Mouse (Mus musculus): ENCODE measurements around the gene Edf1. TPM values are rescaled to one million over a fixed set of nuclear protein-coding genes. Genes with fewer than 3 reads are reported as not detected.

Edf1 gene
- polyA plus RNA-seq, 1 experiment from 2014 or later, result 190 TPM

DNA sequence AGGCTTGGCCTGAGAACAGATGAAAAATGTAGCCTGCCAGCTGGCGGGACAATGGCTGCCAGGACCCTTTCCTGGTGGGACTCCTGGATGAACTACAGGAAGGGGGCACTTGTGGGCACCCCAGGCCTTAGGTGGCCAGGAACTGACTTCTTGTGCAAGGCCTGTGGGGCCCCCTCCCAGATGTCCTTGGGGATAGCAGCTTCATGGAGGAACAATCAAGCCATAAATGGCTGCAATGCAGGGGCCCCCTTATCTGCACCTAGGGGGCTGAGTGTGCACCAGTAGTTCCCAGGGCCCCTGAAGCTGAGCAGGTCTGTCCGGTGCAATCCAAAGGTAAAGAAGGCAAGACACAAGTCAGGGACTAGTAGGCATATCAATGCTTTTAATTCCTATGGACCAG is 15.4 kb downstream of the Edf1 start:
- no peaks in the 10 kb centered on the region for H3K9me3 ChIP-seq (replicated peaks; ENCODE audit: control insufficient read depth, low read length)
- H3K27me3 ChIP-seq (ENCODE audit: control insufficient read depth, insufficient read depth, low read depth, low read length), result peaks cover 26% of the 10 kb centered on the region
- no peak overlapping the region for H3K27ac ChIP-seq (ENCODE audit: low read length)
- no peak overlapping the region for H3K9ac ChIP-seq (ENCODE audit: low read depth, low read length)
- no peaks in the 10 kb centered on the region for H3K36me3 ChIP-seq (ENCODE audit: control insufficient read depth, insufficient read depth)
- ATAC-seq (ENCODE audit: low read depth), result no peak
- H3K4me2 ChIP-seq (ENCODE audit: low read depth, low read length), result no peak overlapping the region
- WGBS (ENCODE audit: insufficient replicate concordance), result 52% methylated on average over 2 of the region's 2 CpGs
- peaks cover 29% of the 10 kb centered on the region for H3K4me1 ChIP-seq (ENCODE audit: control insufficient read depth, low read depth, low read length)
- no peak overlapping the region for H3K4me3 ChIP-seq (ENCODE audit: low read depth, low read length)

DNA sequence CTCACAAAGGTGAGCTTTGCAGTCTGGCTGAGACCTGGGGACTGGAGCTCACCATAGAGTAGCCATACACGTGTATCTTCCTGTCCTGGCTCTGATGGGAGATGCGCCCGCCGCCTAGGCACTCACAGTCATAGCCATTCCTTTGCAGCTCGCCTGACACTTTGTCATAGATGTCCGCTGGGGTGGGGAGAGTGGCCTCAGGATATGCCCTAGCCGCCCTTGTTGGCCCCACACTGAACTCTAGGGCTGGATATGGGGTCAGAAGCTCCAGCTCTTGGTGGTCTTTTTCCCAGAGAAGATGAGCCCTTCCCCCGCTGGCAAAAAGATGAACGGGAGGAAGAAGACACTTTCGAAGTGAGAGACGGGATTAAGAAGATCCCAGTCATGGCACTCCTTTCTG is 16.5 kb downstream of the Edf1 start:
- peak overlapping the region; percentile 88 for H3K4me2 ChIP-seq (ENCODE audit: low read depth, low read length)
- H3K9ac ChIP-seq (ENCODE audit: low read depth, low read length), result peak overlapping the region; percentile 65
- H3K9me3 ChIP-seq (replicated peaks; ENCODE audit: control insufficient read depth, low read length), result no peaks in the 10 kb centered on the region
- peak overlapping the region; percentile 72 for H3K4me3 ChIP-seq (ENCODE audit: low read depth, low read length)
- peaks cover 31% of the 10 kb centered on the region for H3K4me1 ChIP-seq (ENCODE audit: control insufficient read depth, low read depth, low read length)
- 15% methylated on average over 11 of the region's 11 CpGs for WGBS (ENCODE audit: insufficient replicate concordance)
- peaks cover 36% of the 10 kb centered on the region for H3K27me3 ChIP-seq (ENCODE audit: control insufficient read depth, insufficient read depth, low read depth, low read length)
- no peak for ATAC-seq (ENCODE audit: low read depth)
- peak overlapping the region; percentile 23; the same call in 1 of the 2 replicates for H3K27ac ChIP-seq (ENCODE audit: low read length)
- H3K36me3 ChIP-seq (ENCODE audit: control insufficient read depth, insufficient read depth), result no peaks in the 10 kb centered on the region

DNA sequence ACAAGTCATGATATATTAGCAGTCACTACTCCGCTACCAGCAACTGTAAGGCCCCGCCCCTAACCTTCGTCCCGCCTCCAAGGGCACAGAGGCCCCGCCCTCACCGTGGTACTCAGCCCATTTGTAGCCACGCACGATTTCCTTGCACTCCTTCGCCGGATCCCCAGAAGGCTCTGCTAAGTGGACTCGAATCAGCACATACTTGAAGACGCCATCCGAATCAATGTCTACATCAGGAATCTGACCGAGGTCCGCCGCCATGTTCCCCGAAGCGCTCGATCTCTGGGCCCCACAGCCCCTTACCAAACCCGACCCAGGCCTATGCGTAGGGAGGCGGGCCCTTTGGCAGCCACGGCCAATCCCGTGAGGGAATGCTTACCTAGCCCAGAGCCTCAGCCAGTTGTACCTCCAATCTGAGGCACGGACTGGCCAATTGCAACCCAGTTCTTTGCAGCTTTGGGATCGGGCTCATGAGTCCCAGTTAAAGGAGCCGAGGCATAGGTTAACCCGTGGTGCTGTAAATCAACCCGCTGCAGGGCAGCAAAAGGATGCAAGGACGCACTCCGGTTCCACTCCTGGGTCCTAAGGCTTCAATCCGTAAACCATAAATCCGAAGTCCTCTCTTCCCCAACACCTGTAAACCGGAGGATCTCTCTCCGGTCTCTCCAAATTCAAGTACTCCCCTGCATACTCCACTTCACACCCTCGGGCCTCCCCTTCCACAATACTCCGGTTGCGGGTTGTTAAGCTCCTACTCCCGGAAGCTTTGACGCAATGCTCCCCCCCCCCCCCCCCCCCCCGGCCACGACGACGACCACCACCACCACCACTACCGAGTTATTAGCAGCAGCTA is 17.2 kb downstream of the Edf1 start, which contains the start of the genes Mamdc4 and Phpt1:
Mamdc4 (minus strand) TSS at position 267 of the 853 bp plus-strand sequence.
Phpt1 (minus strand) TSS at position 646 of the 853 bp plus-strand sequence.
- H3K4me3 ChIP-seq (ENCODE audit: low read depth, low read length), result peak within 1 kb of the TSS; percentile 72
- peak within 1 kb of the TSS; percentile 88 for H3K4me2 ChIP-seq (ENCODE audit: low read depth, low read length)
- under 1% methylated on average over 42 of the region's 45 CpGs for WGBS (ENCODE audit: insufficient replicate concordance)
- peak within 1 kb of the TSS; percentile 81 for H3K27ac ChIP-seq (ENCODE audit: low read length)
- no peaks in the 10 kb centered on the region for H3K36me3 ChIP-seq (ENCODE audit: control insufficient read depth, insufficient read depth)
- H3K9me3 ChIP-seq (replicated peaks; ENCODE audit: control insufficient read depth, low read length), result no peaks in the 10 kb centered on the region
- peaks cover 37% of the 10 kb centered on the region for H3K4me1 ChIP-seq (ENCODE audit: control insufficient read depth, low read depth, low read length)
- H3K9ac ChIP-seq (ENCODE audit: low read depth, low read length), result peak within 1 kb of the TSS; percentile 65
- H3K27me3 ChIP-seq (ENCODE audit: control insufficient read depth, insufficient read depth, low read depth, low read length), result peaks cover 43% of the 10 kb centered on the region
- peak; percentile 95 for ATAC-seq (ENCODE audit: low read depth)

DNA sequence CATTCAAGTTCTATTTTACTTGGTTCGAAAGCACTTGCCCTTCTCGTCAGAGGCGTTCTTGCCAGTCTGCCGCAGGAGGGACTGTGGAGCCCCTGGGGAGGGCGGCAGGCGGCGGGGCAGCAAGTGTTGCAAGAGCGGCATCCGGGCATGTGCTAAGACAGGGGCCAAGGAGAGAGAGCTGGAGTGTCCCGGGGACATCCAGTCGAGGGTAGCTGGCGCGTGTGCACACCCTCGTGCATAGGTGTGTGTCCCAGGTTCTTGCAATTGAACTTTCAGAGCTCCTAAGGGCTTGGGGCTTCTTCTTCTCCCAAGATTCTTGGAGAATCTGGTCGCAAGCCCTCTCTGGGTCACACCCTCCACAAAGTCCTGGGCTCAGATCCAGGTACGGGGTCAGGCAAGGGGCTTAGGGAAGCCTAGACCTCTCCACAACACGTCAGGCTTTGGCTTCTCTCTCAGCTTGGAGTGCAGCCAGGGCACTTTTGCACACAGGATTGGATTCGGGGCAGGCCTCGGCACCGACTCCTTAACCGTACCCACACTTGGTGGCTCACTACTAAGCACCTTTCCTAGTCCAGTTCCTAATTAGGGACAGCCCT is 17.9 kb downstream of the Edf1 start:
- no peaks in the 10 kb centered on the region for H3K9me3 ChIP-seq (replicated peaks; ENCODE audit: control insufficient read depth, low read length)
- H3K4me1 ChIP-seq (ENCODE audit: control insufficient read depth, low read depth, low read length), result peaks cover 42% of the 10 kb centered on the region
- H3K4me3 ChIP-seq (ENCODE audit: low read depth, low read length), result peak overlapping the region; percentile 72
- 18% methylated on average over 21 of the region's 21 CpGs for WGBS (ENCODE audit: insufficient replicate concordance)
- H3K36me3 ChIP-seq (ENCODE audit: control insufficient read depth, insufficient read depth), result no peaks in the 10 kb centered on the region
- H3K9ac ChIP-seq (ENCODE audit: low read depth, low read length), result peak overlapping the region; percentile 62
- H3K27ac ChIP-seq (ENCODE audit: low read length), result 0 out of 2 replicates have a peak overlapping the region, but pooled peaks have one; percentile 9
- H3K4me2 ChIP-seq (ENCODE audit: low read depth, low read length), result peak overlapping the region; percentile 88
- ATAC-seq (ENCODE audit: low read depth), result no peak
- H3K27me3 ChIP-seq (ENCODE audit: control insufficient read depth, insufficient read depth, low read depth, low read length), result peaks cover 50% of the 10 kb centered on the region

DNA sequence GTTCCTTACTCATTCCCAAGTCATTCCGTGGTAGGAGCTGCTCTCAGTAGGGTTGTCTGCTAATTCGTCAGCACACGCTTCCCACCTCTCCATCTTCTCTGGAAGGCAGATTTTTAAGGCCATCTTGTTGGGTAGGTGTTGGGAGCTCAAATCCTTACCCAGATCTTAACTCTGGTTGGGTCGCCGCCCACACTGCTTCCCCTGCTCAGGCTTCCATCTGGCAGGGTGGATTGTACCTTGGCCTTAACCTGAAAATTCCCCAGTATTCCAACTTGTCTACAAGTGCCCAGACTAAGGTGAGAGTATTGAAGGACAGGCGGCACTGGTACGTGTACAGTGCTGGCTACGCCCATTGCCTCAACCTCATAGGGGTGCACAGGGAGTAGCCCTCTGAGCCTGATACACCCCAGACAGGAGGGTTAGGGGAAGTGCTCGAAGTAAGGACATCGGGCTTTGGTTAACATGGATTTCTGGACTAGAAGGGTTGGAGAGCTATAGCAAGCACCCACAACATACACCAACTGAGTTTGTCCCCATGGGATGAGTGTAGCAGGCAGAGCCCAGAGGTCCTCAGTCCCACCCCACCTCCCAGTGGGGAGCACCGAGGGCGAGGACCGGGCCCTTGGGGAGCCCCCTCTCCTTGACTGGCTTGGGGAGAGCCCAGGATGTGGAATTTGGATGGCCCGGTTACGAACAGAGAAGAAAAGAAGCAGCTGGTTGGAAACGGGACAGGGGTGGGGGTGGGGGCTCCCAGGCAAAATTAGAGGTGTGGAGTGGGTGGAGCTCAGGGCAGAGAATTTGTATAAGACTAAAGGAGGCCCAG is 18.6 kb downstream of the Edf1 start:
- no peak overlapping the region for H3K9ac ChIP-seq (ENCODE audit: low read depth, low read length)
- no peak overlapping the region for H3K4me3 ChIP-seq (ENCODE audit: low read depth, low read length)
- no peak overlapping the region for H3K27ac ChIP-seq (ENCODE audit: low read length)
- peaks cover 49% of the 10 kb centered on the region for H3K4me1 ChIP-seq (ENCODE audit: control insufficient read depth, low read depth, low read length)
- 72% methylated on average over 16 of the region's 16 CpGs for WGBS (ENCODE audit: insufficient replicate concordance)
- no peaks in the 10 kb centered on the region for H3K9me3 ChIP-seq (replicated peaks; ENCODE audit: control insufficient read depth, low read length)
- H3K27me3 ChIP-seq (ENCODE audit: control insufficient read depth, insufficient read depth, low read depth, low read length), result peaks cover 57% of the 10 kb centered on the region
- ATAC-seq (ENCODE audit: low read depth), result no peak
- H3K36me3 ChIP-seq (ENCODE audit: control insufficient read depth, insufficient read depth), result no peaks in the 10 kb centered on the region
- H3K4me2 ChIP-seq (ENCODE audit: low read depth, low read length), result peak overlapping the region; percentile 88; the same call in 1 of the 2 replicates

DNA sequence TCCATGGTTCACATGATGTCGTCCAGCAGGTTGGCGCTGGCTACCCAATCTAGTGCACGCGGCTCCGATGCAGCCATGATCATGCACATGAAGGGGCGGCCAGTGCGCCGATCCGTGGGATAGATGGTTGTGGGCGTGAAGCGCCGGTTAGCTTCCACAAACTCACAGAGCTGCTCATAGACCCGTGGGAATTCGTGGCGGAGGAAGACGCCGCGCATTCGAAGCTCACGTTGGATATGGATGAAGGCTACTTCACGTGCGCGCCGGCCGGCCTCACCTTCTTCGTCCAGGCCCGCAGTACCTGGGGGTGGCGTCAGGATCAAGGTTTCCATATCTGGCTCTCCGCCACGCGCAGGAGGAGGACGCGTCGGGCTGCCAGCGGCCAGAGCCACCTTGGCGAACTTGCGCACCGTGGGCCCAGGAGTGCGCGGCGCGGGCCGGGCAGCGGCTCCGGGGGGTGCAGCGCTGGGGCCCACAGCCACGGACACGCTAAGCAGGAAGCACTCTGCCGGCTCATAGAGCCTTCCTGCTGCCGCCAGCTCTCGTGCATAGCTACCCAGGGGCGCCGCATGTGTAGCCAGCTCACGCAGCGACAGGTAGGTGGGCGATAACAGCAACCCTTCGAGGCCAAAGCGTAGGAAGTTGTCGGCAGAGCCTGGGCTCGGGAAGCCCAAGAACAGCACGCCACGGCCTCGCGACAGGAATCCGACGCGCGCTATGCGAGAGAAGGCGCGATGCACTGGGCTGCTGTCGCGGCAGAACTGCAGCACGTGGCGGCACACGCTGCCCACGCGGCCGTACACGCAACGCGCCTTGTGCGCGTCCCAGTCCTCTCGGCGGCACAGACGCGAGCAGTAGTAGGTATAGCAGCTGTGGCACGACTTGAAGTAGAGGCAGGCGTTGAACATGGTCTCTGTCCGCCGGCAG is 19.6 kb downstream of the Edf1 start:
- H3K36me3 ChIP-seq (ENCODE audit: control insufficient read depth, insufficient read depth), result no peaks in the 10 kb centered on the region
- peak overlapping the region; percentile 19; the same call in 1 of the 2 replicates for H3K4me3 ChIP-seq (ENCODE audit: low read depth, low read length)
- ATAC-seq (ENCODE audit: low read depth), result no peak
- H3K4me1 ChIP-seq (ENCODE audit: control insufficient read depth, low read depth, low read length), result peaks cover 57% of the 10 kb centered on the region
- no peaks in the 10 kb centered on the region for H3K9me3 ChIP-seq (replicated peaks; ENCODE audit: control insufficient read depth, low read length)
- peaks cover 59% of the 10 kb centered on the region for H3K27me3 ChIP-seq (ENCODE audit: control insufficient read depth, insufficient read depth, low read depth, low read length)
- WGBS (ENCODE audit: insufficient replicate concordance), result 18% methylated on average over 92 of the region's 92 CpGs
- 0 out of 2 replicates have a peak overlapping the region, but pooled peaks have one; percentile 30 for H3K4me2 ChIP-seq (ENCODE audit: low read depth, low read length)
- H3K9ac ChIP-seq (ENCODE audit: low read depth, low read length), result no peak overlapping the region
- no peak overlapping the region for H3K27ac ChIP-seq (ENCODE audit: low read length)

DNA sequence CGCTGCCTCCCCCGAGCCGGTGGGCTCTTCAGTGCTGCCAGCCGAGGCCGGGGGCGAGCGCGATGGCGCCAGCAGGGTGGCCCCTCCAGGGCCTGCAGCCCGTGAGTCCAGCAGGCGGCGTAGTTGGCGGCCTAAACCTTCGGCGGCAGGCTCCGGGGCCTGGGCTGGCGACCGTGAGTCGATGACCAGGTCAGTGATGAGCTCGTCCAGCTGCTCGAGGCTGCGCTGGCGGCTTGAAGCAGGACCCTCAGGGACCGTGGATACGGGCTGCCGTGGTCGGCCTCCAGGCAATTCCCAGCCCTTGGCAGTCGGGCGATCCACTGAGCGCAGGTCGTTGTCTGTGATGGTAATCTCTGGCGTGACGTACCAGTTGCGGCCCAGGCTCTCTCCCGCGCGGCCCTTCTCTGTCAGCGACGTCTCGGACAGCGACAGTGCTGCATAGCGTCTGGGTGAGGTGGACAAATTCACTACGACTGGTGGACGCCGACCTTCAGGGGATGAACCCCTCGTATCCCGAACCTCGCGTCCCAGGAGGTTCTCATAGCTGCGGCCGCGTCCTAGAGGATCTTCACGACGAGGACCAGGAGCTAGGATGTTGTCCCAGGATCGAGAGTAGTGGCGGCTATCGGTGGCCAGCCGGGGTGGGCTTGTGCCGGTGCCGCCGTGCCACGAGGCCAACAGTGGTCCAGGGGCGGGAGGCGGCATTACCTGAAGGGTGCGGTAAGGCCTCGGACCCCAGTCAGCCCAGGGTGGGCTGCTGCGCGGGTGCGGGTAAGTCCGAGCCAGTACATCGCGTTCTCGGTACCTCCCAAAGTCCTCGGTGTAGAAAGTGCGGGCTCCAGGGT is 20.5 kb downstream of the Edf1 start:
- peak overlapping the region; percentile 19; the same call in 1 of the 2 replicates for H3K4me3 ChIP-seq (ENCODE audit: low read depth, low read length)

More for the DNA sequence above, 20.5 kb downstream of the Edf1 start:
- ATAC-seq (ENCODE audit: low read depth), result no peak
- peaks cover 58% of the 10 kb centered on the region for H3K4me1 ChIP-seq (ENCODE audit: control insufficient read depth, low read depth, low read length)
- H3K36me3 ChIP-seq (ENCODE audit: control insufficient read depth, insufficient read depth), result no peaks in the 10 kb centered on the region
- H3K9ac ChIP-seq (ENCODE audit: low read depth, low read length), result no peak overlapping the region
- WGBS (ENCODE audit: insufficient replicate concordance), result 5% methylated on average over 75 of the region's 75 CpGs
- peaks cover 59% of the 10 kb centered on the region for H3K27me3 ChIP-seq (ENCODE audit: control insufficient read depth, insufficient read depth, low read depth, low read length)
- H3K27ac ChIP-seq (ENCODE audit: low read length), result no peak overlapping the region
- H3K4me2 ChIP-seq (ENCODE audit: low read depth, low read length), result peak overlapping the region; percentile 30; the same call in 1 of the 2 replicates
- no peaks in the 10 kb centered on the region for H3K9me3 ChIP-seq (replicated peaks; ENCODE audit: control insufficient read depth, low read length)
